Comparison of ENCODE assay signal across 13 mouse cellular contexts in genomic region chr11:19533701-19534100, GRCm38 (mm10).
A peak's percentile ranks its signal among the peaks of the same experiment; 100 is the strongest.
DNase-seq lines count a peak whose midpoint lies in the region; ATAC-seq and TF ChIP-seq lines count a peak whose summit lies in the region.
"Had no signal": no experiment of that assay in that cellular context is flagged by ENCODE, and none has a peak within 500 bp of the region (broad histone marks: within the 10 kb centered on the region; RNA-seq: fewer than 3 reads in every experiment).

No protein-coding gene starts in this region.

- ATAC-seq in kidney, embryonic 14.5 days (ENCODE audit: low FRiP score, low TSS enrichment): no peak
- no peak for ATAC-seq in lung, embryonic 14.5 days (ENCODE audit: insufficient read depth)
- ATAC-seq in forebrain, embryonic 12.5 days (ENCODE audit: low FRiP score): no peak

- no peaks in the 10 kb centered on the region for H3K27me3 ChIP-seq in kidney, embryonic 14.5 days (ENCODE audit: control insufficient read depth, insufficient read depth, low read length)
- no peaks in the 10 kb centered on the region for H3K27me3 ChIP-seq in lung, embryonic 14.5 days (ENCODE audit: insufficient read depth, low read length)
- H3K27me3 ChIP-seq in forebrain, embryonic 12.5 days: peaks cover 40% of the 10 kb centered on the region
- H3K27me3 ChIP-seq: hindbrain, embryonic 15.5 days had no signal

- H3K4me2 ChIP-seq in kidney, embryonic 14.5 days (replicated peaks; ENCODE audit: low read depth, low read length): no peak overlapping the region
- H3K4me2 ChIP-seq in lung, embryonic 14.5 days: no peak overlapping the region
- no peak overlapping the region for H3K4me2 ChIP-seq in forebrain, embryonic 12.5 days
- H3K4me2 ChIP-seq: hindbrain, embryonic 15.5 days had no signal

- no peak overlapping the region for H3K9ac ChIP-seq in kidney, embryonic 14.5 days (ENCODE audit: low read depth, low read length)
- H3K9ac ChIP-seq in lung, embryonic 14.5 days: no peak overlapping the region
- no peak overlapping the region for H3K9ac ChIP-seq in forebrain, embryonic 12.5 days
- H3K9ac ChIP-seq: hindbrain, embryonic 15.5 days had no signal

- peak; percentile 28; the same call in 1 of the 2 replicates for TF ChIP-seq CTCF in lung, embryonic 14.5 days (IDR thresholded peaks at IDR 0.05; ENCODE audit: low read depth)

- no peaks in the 10 kb centered on the region for H3K9me3 ChIP-seq in kidney, embryonic 14.5 days (ENCODE audit: control insufficient read depth, low read length)
- H3K9me3 ChIP-seq in lung, embryonic 14.5 days (ENCODE audit: low read depth, low read length): no peaks in the 10 kb centered on the region
- no peaks in the 10 kb centered on the region for H3K9me3 ChIP-seq in forebrain, embryonic 12.5 days
- H3K9me3 ChIP-seq: hindbrain, embryonic 15.5 days; midbrain, embryonic 10.5 days had no signal

- H3K4me3 ChIP-seq in kidney, embryonic 14.5 days (ENCODE audit: low read length): no peak overlapping the region
- no peak overlapping the region for H3K4me3 ChIP-seq in lung, embryonic 14.5 days (ENCODE audit: low read depth, low read length)
- H3K4me3 ChIP-seq in forebrain, embryonic 12.5 days (replicated peaks): no peak overlapping the region
- H3K4me3 ChIP-seq: erythroblast, embryonic 14.5 days; hindbrain, embryonic 15.5 days; midbrain, embryonic 10.5 days had no signal

- peak; percentile 79 to 84 for DNase-seq in cerebellum, postnatal 10 days
- no peak for DNase-seq in cerebellum, adult 8-10 months
- DNase-seq in kidney, postnatal 10 days: peak; percentile 9
- DNase-seq in brain, adult 2 months (ENCODE audit: low read depth, low spot score): peak; percentile 19
- peak; percentile 22 for DNase-seq in lung, embryonic 14.5 days
- no peak for DNase-seq in testis, postnatal 14 days (ENCODE audit: low spot score)
- DNase-seq: gastrocnemius, postnatal 10 days; layer of hippocampus, adult 9-11 months had no signal

- no peaks in the 10 kb centered on the region for H3K36me3 ChIP-seq in kidney, embryonic 14.5 days (ENCODE audit: control insufficient read depth, insufficient read depth, low read length)
- no peaks in the 10 kb centered on the region for H3K36me3 ChIP-seq in lung, embryonic 14.5 days (ENCODE audit: insufficient read depth)
- H3K36me3 ChIP-seq in forebrain, embryonic 12.5 days (replicated peaks): no peaks in the 10 kb centered on the region
- H3K36me3 ChIP-seq: hindbrain, embryonic 15.5 days; midbrain, embryonic 10.5 days had no signal

- H3K4me1 ChIP-seq in kidney, embryonic 14.5 days (ENCODE audit: control insufficient read depth, insufficient read depth, low read length): no peaks in the 10 kb centered on the region
- H3K4me1 ChIP-seq in lung, embryonic 14.5 days (ENCODE audit: insufficient read depth): peaks cover 7% of the 10 kb centered on the region; the same call in 1 of the 2 replicates
- peaks cover 21% of the 10 kb centered on the region for H3K4me1 ChIP-seq in forebrain, embryonic 12.5 days

- H3K27ac ChIP-seq in kidney, embryonic 14.5 days (ENCODE audit: low read depth, low read length): no peak overlapping the region
- no peak overlapping the region for H3K27ac ChIP-seq in lung, embryonic 14.5 days (ENCODE audit: low read depth)
- H3K27ac ChIP-seq in forebrain, embryonic 12.5 days: no peak overlapping the region
- H3K27ac ChIP-seq: hindbrain, embryonic 15.5 days; midbrain, embryonic 10.5 days had no signal

- WGBS in kidney, embryonic 14.5 days: 79% methylated on average over 1 of the region's 1 CpGs
- 78% methylated on average over 1 of the region's 1 CpGs for WGBS in lung, embryonic 14.5 days
- 65% methylated on average over 1 of the region's 1 CpGs for WGBS in forebrain, embryonic 12.5 days

Comparison
In these comparisons a context has a peak if more than half of its experiments do, and no peak if none do; other contexts are left out.
1. DNase-seq: peak in cerebellum, postnatal 10 days (2 of 2), kidney, postnatal 10 days (single experiment), brain, adult 2 months (single experiment) and lung, embryonic 14.5 days (single experiment); none in cerebellum, adult 8-10 months (single experiment) and testis, postnatal 14 days (single experiment).